Mouse (Mus musculus): ENCODE data around the gene Gucd1. TPM values are rescaled to one million over a fixed set of nuclear protein-coding genes. Genes with fewer than 3 reads are reported as not detected.
"Not testable (repeated sequence)": the region's sequence is repeated elsewhere in the genome, so short reads cannot be mapped to it uniquely, and the experiment has no call there.

The Gucd1 gene
- total RNA-seq, 2 experiments from 2014 or later: 29.7 to 42.1 TPM

- no peak for DNase-seq
These were observed 14.1 kb downstream of the Gucd1 start for GRCm38 (mm10) chr10:75503692-75504091.

- no peak for DNase-seq
These were observed 16.1 kb downstream of the Gucd1 start for GRCm38 (mm10) chr10:75501641-75502040.

GRCm38 (mm10) chr10:75500345-75500744, 17.4 kb downstream of the Gucd1 start:
- DNase-seq: no peak

GRCm38 (mm10) chr10:75499791-75500190, 18.0 kb downstream of the Gucd1 start:
- no peak for DNase-seq

GRCm38 (mm10) chr10:75499214-75499613, 18.6 kb downstream of the Gucd1 start:
- not testable (repeated sequence) for DNase-seq

- DNase-seq: no peak
These were observed 21.9 kb downstream of the Gucd1 start for GRCm38 (mm10) chr10:75495921-75496320.

- DNase-seq: no peak
These were observed 22.5 kb downstream of the Gucd1 start for GRCm38 (mm10) chr10:75495304-75495703.

- no peak for DNase-seq
These were observed 25.9 kb downstream of the Gucd1 start for GRCm38 (mm10) chr10:75491936-75492262.

GRCm38 (mm10) chr10:75491234-75491935, 26.4 kb downstream of the Gucd1 start:
- DNase-seq: no peak

GRCm38 (mm10) chr10:75490731-75491130, 27.0 kb downstream of the Gucd1 start:
- DNase-seq: no peak

GRCm38 (mm10) chr10:75489522-75489921, 28.2 kb downstream of the Gucd1 start:
- no peak for DNase-seq

- DNase-seq: no peak
These were observed 30.6 kb downstream of the Gucd1 start for GRCm38 (mm10) chr10:75487131-75487530.

- peak; percentile 72 to 82 for DNase-seq
These were observed 31.4 kb downstream of the Gucd1 start for GRCm38 (mm10) chr10:75486086-75486979.

GRCm38 (mm10) chr10:75484767-75485166, 33.0 kb downstream of the Gucd1 start:
- no peak for DNase-seq

- DNase-seq: no peak
These were observed 33.7 kb downstream of the Gucd1 start for GRCm38 (mm10) chr10:75484066-75484465.

- DNase-seq: no peak
These were observed 34.8 kb downstream of the Gucd1 start for GRCm38 (mm10) chr10:75482919-75483483.

- DNase-seq: no peak
These were observed 35.5 kb downstream of the Gucd1 start for GRCm38 (mm10) chr10:75482271-75482670.

- no peak for DNase-seq
These were observed 36.1 kb downstream of the Gucd1 start for GRCm38 (mm10) chr10:75481703-75482102.

- no peak for DNase-seq
These were observed 37.8 kb downstream of the Gucd1 start for GRCm38 (mm10) chr10:75479955-75480354.

GRCm38 (mm10) chr10:75477034-75477433, 40.7 kb downstream of the Gucd1 start:
- DNase-seq: peak; percentile 23 to 43

- not testable (repeated sequence) for DNase-seq
These were observed 42.5 kb downstream of the Gucd1 start for GRCm38 (mm10) chr10:75475139-75475850.

GRCm38 (mm10) chr10:75474571-75474970, 43.2 kb downstream of the Gucd1 start:
- no peak for DNase-seq
